Mouse (Mus musculus): ENCODE results near the gene Traf3ip1. TPM values are rescaled to one million over a fixed set of nuclear protein-coding genes. Genes with fewer than 3 reads are reported as not detected.
A peak's percentile ranks its signal among the peaks of the same experiment; 100 is the strongest.

Gene Traf3ip1
- total RNA-seq, 1 experiment from 2014 or later = 6.9 TPM

GRCm38 (mm10) chr1:91549073-91549472, 54.6 kb downstream of the Traf3ip1 start:
- no peak for ATAC-seq (replicated peaks in 1 of 2; ENCODE audit: insufficient read depth in 1 of 2, low FRiP score in 2 of 2, low TSS enrichment in 1 of 2, low read depth in 1 of 2, poor library complexity in 2 of 2, severe bottlenecking in 2 of 2)

GRCm38 (mm10) chr1:91557099-91557498, 62.7 kb downstream of the Traf3ip1 start:
- ATAC-seq (replicated peaks in 1 of 2; ENCODE audit: insufficient read depth in 1 of 2, low FRiP score in 2 of 2, low TSS enrichment in 1 of 2, low read depth in 1 of 2, poor library complexity in 2 of 2, severe bottlenecking in 2 of 2) = no peak

- no peak for ATAC-seq (replicated peaks in 1 of 2; ENCODE audit: insufficient read depth in 1 of 2, low FRiP score in 2 of 2, low TSS enrichment in 1 of 2, low read depth in 1 of 2, poor library complexity in 2 of 2, severe bottlenecking in 2 of 2)
These were observed 66.8 kb downstream of the Traf3ip1 start for GRCm38 (mm10) chr1:91561226-91561625.

- ATAC-seq (replicated peaks in 1 of 2; ENCODE audit: insufficient read depth in 1 of 2, low FRiP score in 2 of 2, low TSS enrichment in 1 of 2, low read depth in 1 of 2, poor library complexity in 2 of 2, severe bottlenecking in 2 of 2) = no peak
These were observed 68.6 kb downstream of the Traf3ip1 start for GRCm38 (mm10) chr1:91562977-91563590.

- ATAC-seq (replicated peaks in 1 of 2; ENCODE audit: insufficient read depth in 1 of 2, low FRiP score in 2 of 2, low TSS enrichment in 1 of 2, low read depth in 1 of 2, poor library complexity in 2 of 2, severe bottlenecking in 2 of 2) = peak; percentile 32; a peak in 1 of 4 replicates
These were observed 69.6 kb downstream of the Traf3ip1 start for GRCm38 (mm10) chr1:91564004-91564403.

- no peak for ATAC-seq (replicated peaks in 1 of 2; ENCODE audit: insufficient read depth in 1 of 2, low FRiP score in 2 of 2, low TSS enrichment in 1 of 2, low read depth in 1 of 2, poor library complexity in 2 of 2, severe bottlenecking in 2 of 2)
These were observed 70.2 kb downstream of the Traf3ip1 start for GRCm38 (mm10) chr1:91564598-91564997.

- ATAC-seq (replicated peaks in 1 of 2; ENCODE audit: insufficient read depth in 1 of 2, low FRiP score in 2 of 2, low TSS enrichment in 1 of 2, low read depth in 1 of 2, poor library complexity in 2 of 2, severe bottlenecking in 2 of 2) = no peak
These were observed 72.8 kb downstream of the Traf3ip1 start for GRCm38 (mm10) chr1:91567269-91567668.

- no peak for ATAC-seq (replicated peaks in 1 of 2; ENCODE audit: insufficient read depth in 1 of 2, low FRiP score in 2 of 2, low TSS enrichment in 1 of 2, low read depth in 1 of 2, poor library complexity in 2 of 2, severe bottlenecking in 2 of 2)
These were observed 78.0 kb downstream of the Traf3ip1 start for GRCm38 (mm10) chr1:91572458-91572857.

GRCm38 (mm10) chr1:91574208-91574607, 79.8 kb downstream of the Traf3ip1 start:
- peak; percentile 23 to 45; a peak in 1 of 4 replicates for ATAC-seq (replicated peaks in 1 of 2; ENCODE audit: insufficient read depth in 1 of 2, low FRiP score in 2 of 2, low TSS enrichment in 1 of 2, low read depth in 1 of 2, poor library complexity in 2 of 2, severe bottlenecking in 2 of 2)

- no peak for ATAC-seq (replicated peaks in 1 of 2; ENCODE audit: insufficient read depth in 1 of 2, low FRiP score in 2 of 2, low TSS enrichment in 1 of 2, low read depth in 1 of 2, poor library complexity in 2 of 2, severe bottlenecking in 2 of 2)
These were observed 83.6 kb downstream of the Traf3ip1 start for GRCm38 (mm10) chr1:91577883-91578517.

Other genes starting within 250 kb of the Traf3ip1 start
- 40.9 and 43.0 TPM in 2 replicates for gene Ube2f, start 244.3 kb upstream of the Traf3ip1 start, total RNA-seq (2017)
- 20.7 and 22.1 TPM in 2 replicates for gene Scly, start 196.3 kb upstream of the Traf3ip1 start, total RNA-seq (2017)
- gene Espnl, start 172.6 kb upstream of the Traf3ip1 start, total RNA-seq (2017) = 0.15 and 0.19 TPM in 2 replicates
- gene Klhl30, start 143.6 kb upstream of the Traf3ip1 start, total RNA-seq (2017) = 0.69 TPM in 2 replicates
- 0.15 TPM in 1 of 2 replicates, not detected in the other for gene Erfe, start 128.2 kb upstream of the Traf3ip1 start, total RNA-seq (2017)
- gene Ilkap, start 95.8 kb upstream of the Traf3ip1 start, total RNA-seq (2017) = 127 and 144 TPM in 2 replicates
- 18.4 and 32.3 TPM in 2 replicates for gene Hes6, start 80.6 kb upstream of the Traf3ip1 start, total RNA-seq (2017)
- 5.9 and 6.7 TPM in 2 replicates for gene Per2, start 35.3 kb upstream of the Traf3ip1 start, total RNA-seq (2017)
- gene Asb1, start 45.9 kb downstream of the Traf3ip1 start, total RNA-seq (2017) = 8.2 and 11.5 TPM in 2 replicates